Comparison of ENCODE assay signal across 8 mouse cellular contexts in genomic region chr7:81161666-81162065, GRCm38 (mm10). TPM values are rescaled to one million over a fixed set of nuclear protein-coding genes. Genes with fewer than 3 reads are reported as not detected.
DNase-seq lines count a peak whose midpoint lies in the region; ATAC-seq and TF ChIP-seq lines count a peak whose summit lies in the region.

No protein-coding gene starts in this region.

- no peaks in the 10 kb centered on the region for H3K27me3 ChIP-seq in cerebellum, adult 2 months (ENCODE audit: control insufficient read depth, insufficient read depth, low read length)
- H3K27me3 ChIP-seq in hindbrain, postnatal 0 days (ENCODE audit: insufficient read depth, low read length) = no peaks in the 10 kb centered on the region
- no peaks in the 10 kb centered on the region for H3K27me3 ChIP-seq in midbrain, postnatal 0 days (ENCODE audit: insufficient read depth, low read length)

- DNase-seq in cerebellum, adult 2 months = no peak
- no peak for DNase-seq in cerebellum, adult 11-12 months
- DNase-seq in left cerebral cortex, adult 2 months (ENCODE audit: extremely low spot score in 1 of 2, low spot score in 2 of 2) = no peak
- DNase-seq in left cerebral cortex, adult 11 months (ENCODE audit: low spot score) = no peak
- peak; percentile 80 for DNase-seq in ZHBTc4 (ENCODE audit: low read depth, low spot score)
- peak; percentile 74 for DNase-seq in hindbrain, postnatal 0 days (ENCODE audit: low spot score)
- DNase-seq in midbrain, postnatal 0 days (ENCODE audit: low spot score) = peak; percentile 69
- DNase-seq in gastrocnemius, adult 8-10 months (ENCODE audit: low spot score in 2 of 2) = no peak

- H3K9me3 ChIP-seq in hindbrain, postnatal 0 days (ENCODE audit: low read length) = no peaks in the 10 kb centered on the region
- no peaks in the 10 kb centered on the region for H3K9me3 ChIP-seq in midbrain, postnatal 0 days (ENCODE audit: low read length)

- H3K36me3 ChIP-seq in hindbrain, postnatal 0 days (ENCODE audit: insufficient read depth, low read length) = no peaks in the 10 kb centered on the region
- H3K36me3 ChIP-seq in midbrain, postnatal 0 days (ENCODE audit: insufficient read depth, low read length) = no peaks in the 10 kb centered on the region

- H3K4me1 ChIP-seq in cerebellum, adult 2 months (ENCODE audit: control insufficient read depth, insufficient read depth, low read length) = no peaks in the 10 kb centered on the region
- H3K4me1 ChIP-seq in hindbrain, postnatal 0 days (ENCODE audit: insufficient read depth, low read length) = no peaks in the 10 kb centered on the region
- no peaks in the 10 kb centered on the region for H3K4me1 ChIP-seq in midbrain, postnatal 0 days (ENCODE audit: insufficient read depth, low read length)

- no peak for TF ChIP-seq POLR2A in cerebellum, adult 2 months (IDR thresholded peaks at IDR 0.05; ENCODE audit: borderline replicate concordance, insufficient read depth, low read length)

- 71% methylated on average over 9 of the region's 9 CpGs for WGBS in cerebellum, adult 2 months
- WGBS in hindbrain, postnatal 0 days = 69% methylated on average over 9 of the region's 9 CpGs
- WGBS in midbrain, postnatal 0 days = 70% methylated on average over 9 of the region's 9 CpGs

- ATAC-seq in hindbrain, postnatal 0 days = 0 out of 2 replicates have a peak, but pooled peaks have one; percentile 27
- peak; percentile 20; the same call in 1 of the 2 replicates for ATAC-seq in midbrain, postnatal 0 days (ENCODE audit: low FRiP score)

- no peak overlapping the region for H3K27ac ChIP-seq in cerebellum, adult 2 months (ENCODE audit: insufficient read depth, low read length)
- H3K27ac ChIP-seq in left cerebral cortex, adult 2 months = no peak overlapping the region
- H3K27ac ChIP-seq in hindbrain, postnatal 0 days = no peak overlapping the region
- no peak overlapping the region for H3K27ac ChIP-seq in midbrain, postnatal 0 days (ENCODE audit: low read depth, low read length)

- no peak overlapping the region for H3K9ac ChIP-seq in hindbrain, postnatal 0 days (replicated peaks; ENCODE audit: low read length)
- no peak overlapping the region for H3K9ac ChIP-seq in midbrain, postnatal 0 days (replicated peaks; ENCODE audit: low read length, poor library complexity, severe bottlenecking)

- TF ChIP-seq CTCF in cerebellum, adult 2 months (IDR thresholded peaks at IDR 0.05; ENCODE audit: borderline replicate concordance, insufficient read depth, low read depth, low read length) = 0 out of 2 replicates have a peak, but pooled peaks have one; percentile 19
- peak; percentile 54 for TF ChIP-seq CTCF in left cerebral cortex, adult 2 months (IDR thresholded peaks at IDR 0.05)
- TF ChIP-seq CTCF in hindbrain, postnatal 0 days (IDR thresholded peaks at IDR 0.05; ENCODE audit: low read depth) = peak; percentile 68
- TF ChIP-seq CTCF in midbrain, postnatal 0 days (IDR thresholded peaks at IDR 0.05) = peak; percentile 77

- H3K4me2 ChIP-seq in hindbrain, postnatal 0 days (ENCODE audit: low read depth, low read length) = no peak overlapping the region
- no peak overlapping the region for H3K4me2 ChIP-seq in midbrain, postnatal 0 days (ENCODE audit: low read depth, low read length, poor library complexity, severe bottlenecking)

- no peak overlapping the region for H3K4me3 ChIP-seq in cerebellum, adult 2 months (replicated peaks; ENCODE audit: insufficient read depth, low read depth, low read length)
- no peak overlapping the region for H3K4me3 ChIP-seq in left cerebral cortex, adult 2 months
- no peak overlapping the region for H3K4me3 ChIP-seq in hindbrain, postnatal 0 days (ENCODE audit: low read length)
- H3K4me3 ChIP-seq in midbrain, postnatal 0 days (ENCODE audit: low read depth, low read length) = no peak overlapping the region

- intact Hi-C loops in left cerebral cortex, adult 2 months (cut with DNase I) = loop anchor here (10.0 kb wide), 1 partner anchor 413 kb away; the partner anchor contains the start of gene Whamm

RNA-seq across cellular contexts. Expression of gene Slc28a1, which starts 47.1 kb away (rescaled TPM):
- polyA plus RNA-seq in cerebellum, adult 2 months (2012; rRNA removed) = 0.06 and 0.07 TPM in 2 replicates
- under 1 TPM; 0.11 to 0.23 TPM for total RNA-seq in left cerebral cortex, adult 2 months (2021)
- total RNA-seq in hindbrain, postnatal 0 days (2014; rRNA removed) = 0.29 and 0.47 TPM in 2 replicates
- polyA plus RNA-seq in hindbrain, postnatal 0 days (2015; fragmentation: Nextera tagmentation; extraction: Ambion mirVana) = 0.08 and 0.10 TPM in 2 replicates
- total RNA-seq in midbrain, postnatal 0 days (2014; rRNA removed) = 0.14 and 0.33 TPM in 2 replicates
- 0.06 and 0.10 TPM in 2 replicates for polyA plus RNA-seq in midbrain, postnatal 0 days (2015; fragmentation: Nextera tagmentation; extraction: Ambion mirVana)
- under 1 TPM; 0.07 to 0.25 (median 0.14) TPM for total RNA-seq in gastrocnemius, adult 8-10 months (2022)

RNA-seq across cellular contexts. Expression of gene Pde8a, which starts 51.7 kb away (rescaled TPM):
- polyA plus RNA-seq in cerebellum, adult 2 months (2012; rRNA removed) = 16.4 and 21.8 TPM in 2 replicates
- 1 to 10 TPM; 6.1 to 6.2 TPM for total RNA-seq in left cerebral cortex, adult 2 months (2021)
- 2.1 and 4.5 TPM in 2 replicates for total RNA-seq in hindbrain, postnatal 0 days (2014; rRNA removed)
- 1.8 and 1.9 TPM in 2 replicates for polyA plus RNA-seq in hindbrain, postnatal 0 days (2015; fragmentation: Nextera tagmentation; extraction: Ambion mirVana)
- total RNA-seq in midbrain, postnatal 0 days (2014; rRNA removed) = 3.1 and 3.9 TPM in 2 replicates
- polyA plus RNA-seq in midbrain, postnatal 0 days (2015; fragmentation: Nextera tagmentation; extraction: Ambion mirVana) = 1.3 and 1.8 TPM in 2 replicates
- total RNA-seq in gastrocnemius, adult 8-10 months (2022) = 10 to 100 TPM in 2 of 4 experiments, 1 to 10 TPM in 2; 9.0 to 12.5 (median 9.9) TPM

Comparison
In these comparisons a context has a peak if more than half of its experiments do, and no peak if none do; other contexts are left out.
1. DNase-seq: peak in ZHBTc4 (single experiment), hindbrain, postnatal 0 days (single experiment) and midbrain, postnatal 0 days (single experiment); none in cerebellum, adult 2 months (0 of 2), cerebellum, adult 11-12 months (single experiment), left cerebral cortex, adult 2 months (0 of 2), left cerebral cortex, adult 11 months (single experiment) and gastrocnemius, adult 8-10 months (0 of 2).
2. CTCF ChIP-seq: peak in every context shown above with its lines; median percentile 77 in midbrain, postnatal 0 days; 68 in hindbrain, postnatal 0 days; 54 in left cerebral cortex, adult 2 months; 19 in cerebellum, adult 2 months.